Mouse (Mus musculus): ENCODE results near the gene Bicd2. TPM values are rescaled to one million over a fixed set of nuclear protein-coding genes. Genes with fewer than 3 reads are reported as not detected.

Bicd2 gene
- polyA plus RNA-seq (2015; fragmentation: Nextera tagmentation; extraction: Ambion mirVana): 24.8 and 26.7 TPM in 2 replicates

DNA sequence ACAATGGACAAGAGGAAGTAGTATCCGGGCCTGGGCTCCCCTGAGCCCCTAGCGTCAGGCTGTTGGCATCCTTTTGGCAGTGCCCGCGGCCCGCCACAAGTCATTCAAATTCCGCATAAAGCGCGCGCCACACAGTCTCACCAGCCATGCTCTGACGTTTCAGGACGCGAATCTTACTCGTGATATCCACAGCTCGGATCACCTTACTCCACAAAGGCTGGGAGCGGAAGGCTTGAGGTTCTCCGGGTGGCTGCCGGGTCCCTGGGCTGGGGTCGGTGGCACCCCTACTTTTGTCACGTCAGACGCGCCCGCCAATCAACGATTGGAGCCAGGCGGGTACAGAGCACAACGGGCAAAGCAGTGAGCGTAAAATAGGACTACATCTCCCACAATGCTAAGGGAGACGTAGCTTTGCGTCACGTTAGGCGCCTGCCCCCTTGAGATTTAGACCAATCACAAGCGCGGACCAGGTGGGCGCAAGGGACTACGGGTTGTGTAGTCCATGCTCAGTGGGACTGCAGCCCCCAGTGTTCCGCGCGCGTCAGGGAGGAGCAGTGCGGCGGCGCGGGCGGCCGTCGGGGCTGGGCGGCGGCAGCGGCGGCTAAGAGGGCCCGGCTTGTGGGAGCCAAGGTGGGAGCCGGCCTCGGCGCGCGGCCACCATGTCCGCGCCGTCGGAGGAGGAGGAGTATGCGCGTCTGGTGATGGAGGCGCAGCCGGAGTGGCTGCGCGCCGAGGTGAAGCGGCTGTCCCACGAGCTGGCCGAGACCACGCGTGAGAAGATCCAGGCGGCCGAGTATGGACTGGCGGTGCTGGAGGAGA lies at the start of gene Bicd2:
Gene Bicd2 (plus strand): TSS at position 574 of the 819 bp plus-strand sequence.
- WGBS: under 1% methylated on average over 73 of the region's 74 CpGs
- Histone ChIP-seq H3K4me2 (peak within 1 kb of the TSS; percentile 96), H3K4me3 (peak within 1 kb of the TSS; percentile 95), H3K27me3 (no peaks in the 10 kb centered on the region), H3K9me3 (replicated peaks) (no peaks in the 10 kb centered on the region), H3K9ac (peak within 1 kb of the TSS; percentile 95), H3K36me3 (ENCODE audit: poor library complexity, severe bottlenecking) (no peaks in the 10 kb centered on the region), H3K27ac (peak within 1 kb of the TSS; percentile 86), H3K4me1 (peaks cover 60% of the 10 kb centered on the region)
- peak; percentile 99 for ATAC-seq

DNA sequence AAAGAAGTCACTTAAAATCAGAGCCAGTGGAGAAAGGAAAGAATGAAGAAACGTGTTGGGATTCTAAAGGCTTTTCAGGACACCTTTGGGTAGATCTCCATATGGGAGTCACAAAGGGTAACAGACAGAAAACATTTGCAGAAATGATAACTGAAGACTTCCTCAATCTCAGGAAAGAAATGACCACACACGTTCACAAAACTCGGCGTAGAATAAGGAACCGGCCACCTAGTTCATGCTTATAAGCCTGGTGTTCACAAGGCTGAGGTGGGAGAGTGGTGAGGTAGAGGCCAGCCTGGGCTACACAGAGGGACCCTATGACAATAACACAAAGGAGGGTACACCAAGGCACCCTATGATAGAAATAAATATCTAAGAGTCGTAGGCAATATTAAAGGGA lies 49.4 kb upstream of the Bicd2 start:
- Histone ChIP-seq H3K27ac (no peak overlapping the region), H3K4me3 (no peak overlapping the region), H3K4me1 (no peaks in the 10 kb centered on the region), H3K9me3 (replicated peaks) (peaks cover 10% of the 10 kb centered on the region), H3K9ac (no peak overlapping the region), H3K36me3 (ENCODE audit: poor library complexity, severe bottlenecking) (peaks cover 33% of the 10 kb centered on the region), H3K27me3 (no peaks in the 10 kb centered on the region), H3K4me2 (no peak overlapping the region)
- 94% methylated on average over 6 of the region's 6 CpGs for WGBS
- no peak for ATAC-seq

DNA sequence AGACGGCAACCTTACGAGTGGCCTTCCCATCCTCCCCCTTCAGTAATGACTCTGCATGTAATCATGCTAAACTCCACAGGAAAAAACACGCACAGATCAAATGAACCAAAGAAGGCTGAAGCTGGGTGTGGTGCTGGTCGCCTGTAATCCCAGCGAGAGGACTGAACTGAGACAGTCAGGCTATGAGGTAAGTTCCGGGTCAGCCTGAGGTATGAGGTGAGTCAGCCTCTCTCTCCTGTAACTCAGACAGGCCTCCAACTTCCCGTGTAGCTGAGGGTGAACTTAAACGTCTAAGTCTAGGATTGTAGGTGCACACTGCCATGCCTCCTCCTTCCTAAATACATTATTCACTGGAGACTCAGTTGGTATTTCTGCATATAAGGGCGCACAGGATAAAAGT lies 47.3 kb upstream of the Bicd2 start:
- Histone ChIP-seq H3K4me1 (no peaks in the 10 kb centered on the region), H3K36me3 (ENCODE audit: poor library complexity, severe bottlenecking) (peaks cover 17% of the 10 kb centered on the region; the same call in 1 of the 2 replicates), H3K4me2 (no peak overlapping the region), H3K27ac (no peak overlapping the region), H3K9me3 (replicated peaks) (peaks cover 10% of the 10 kb centered on the region), H3K27me3 (no peaks in the 10 kb centered on the region), H3K9ac (no peak overlapping the region), H3K4me3 (no peak overlapping the region)
- ATAC-seq: no peak
- 79% methylated on average over 9 of the region's 9 CpGs for WGBS

DNA sequence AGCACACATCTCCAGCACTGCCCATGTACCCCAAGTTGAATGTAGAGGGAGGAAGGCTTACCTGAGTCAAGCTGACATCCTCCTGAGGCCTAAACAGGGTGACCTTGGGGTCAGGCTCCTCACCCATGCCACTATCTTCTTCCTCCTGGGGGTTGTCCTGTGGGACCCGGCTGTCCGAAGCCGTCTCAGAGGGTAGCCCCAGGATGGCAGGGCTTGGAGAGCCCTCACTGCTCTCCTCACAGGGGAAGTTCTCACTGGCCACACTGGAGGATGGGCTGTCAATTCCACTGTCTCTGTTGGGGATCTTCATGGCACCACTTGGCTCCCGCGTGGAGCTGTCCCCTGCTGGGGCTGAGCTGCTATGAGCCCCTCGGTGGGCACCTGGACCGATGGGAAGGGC lies 45.1 kb upstream of the Bicd2 start:
- 92% methylated on average over 7 of the region's 7 CpGs for WGBS
- Histone ChIP-seq H3K4me2 (no peak overlapping the region), H3K4me3 (no peak overlapping the region), H3K27me3 (no peaks in the 10 kb centered on the region), H3K4me1 (no peaks in the 10 kb centered on the region), H3K9ac (no peak overlapping the region), H3K36me3 (ENCODE audit: poor library complexity, severe bottlenecking) (peaks cover 17% of the 10 kb centered on the region; the same call in 1 of the 2 replicates), H3K9me3 (replicated peaks) (peaks cover 10% of the 10 kb centered on the region), H3K27ac (no peak overlapping the region)
- ATAC-seq: no peak

DNA sequence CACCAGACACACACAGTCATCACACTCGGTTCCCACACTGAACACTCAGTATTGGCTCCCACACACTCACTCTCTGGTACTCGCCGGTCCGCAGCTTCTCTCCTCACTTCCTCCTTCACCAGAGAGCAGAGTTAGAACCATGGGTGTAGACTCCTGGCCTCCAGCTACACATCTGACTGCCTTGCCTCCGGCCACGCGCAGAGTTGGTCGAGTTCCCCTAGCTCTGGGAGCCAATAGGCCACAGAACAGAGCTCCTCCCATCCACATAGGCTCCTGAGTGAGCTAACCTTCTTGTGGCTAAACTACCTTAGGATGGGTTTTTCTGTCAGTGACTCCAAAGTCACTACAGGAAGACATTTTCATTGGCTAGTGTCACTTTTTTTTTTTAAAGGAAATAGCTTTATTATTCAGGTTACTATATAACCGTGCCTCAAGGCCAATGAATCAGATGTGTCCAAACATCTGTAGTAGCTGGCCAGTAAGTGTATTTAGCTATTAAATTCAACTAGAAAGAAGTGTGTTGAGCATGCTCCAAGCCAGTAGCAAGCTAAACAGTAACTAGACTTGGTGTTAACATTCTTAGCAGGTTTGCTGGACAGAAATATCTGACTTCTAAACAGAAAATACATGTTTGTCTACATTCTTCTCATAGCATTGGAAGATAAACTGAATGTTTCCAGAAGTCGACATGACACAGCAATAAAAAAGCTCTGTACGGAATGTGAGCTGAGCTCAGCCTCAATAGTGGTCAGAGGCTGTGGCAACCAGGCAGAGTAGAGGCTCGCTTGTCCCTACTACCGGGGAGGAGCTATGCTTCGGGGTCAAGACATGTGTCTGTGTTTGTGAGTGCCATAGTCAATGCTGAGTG lies 42.6 kb upstream of the Bicd2 start:
- ATAC-seq: no peak
- no peak overlapping the region for H3K4me2 ChIP-seq
- no peak overlapping the region for H3K27ac ChIP-seq
- H3K36me3 ChIP-seq (ENCODE audit: poor library complexity, severe bottlenecking): 0 out of 2 replicates have a peak, but pooled peaks cover 8% of the 10 kb centered on the region
- no peaks in the 10 kb centered on the region for H3K4me1 ChIP-seq
- 91% methylated on average over 14 of the region's 14 CpGs for WGBS
- no peak overlapping the region for H3K9ac ChIP-seq
- H3K9me3 ChIP-seq (replicated peaks): no peaks in the 10 kb centered on the region
- no peak overlapping the region for H3K4me3 ChIP-seq
- H3K27me3 ChIP-seq: no peaks in the 10 kb centered on the region

DNA sequence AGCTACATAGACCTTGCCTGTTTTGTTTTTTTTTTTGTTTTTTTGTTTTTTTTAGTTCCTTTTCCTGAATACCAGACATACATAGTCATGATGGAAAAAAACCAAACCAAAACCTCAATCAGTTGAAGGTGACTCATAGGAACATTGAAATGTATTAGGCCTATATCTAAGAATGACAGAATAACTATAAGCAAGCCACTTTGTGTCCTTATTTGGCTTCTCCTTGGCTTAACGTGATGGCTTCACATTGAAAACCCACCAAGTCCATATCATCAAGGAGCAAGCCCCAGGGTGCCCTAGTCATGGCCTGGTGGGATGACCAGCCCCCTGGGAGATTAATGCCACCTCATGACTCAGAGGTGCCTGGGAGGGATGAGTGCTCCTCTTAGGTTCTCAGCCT lies 40.6 kb upstream of the Bicd2 start:
- H3K27ac ChIP-seq: no peak overlapping the region
- H3K4me3 ChIP-seq: no peak overlapping the region
- no peak overlapping the region for H3K4me2 ChIP-seq
- no peak for ATAC-seq
- WGBS: 76% methylated on average over 1 of the region's 1 CpGs
- 0 out of 2 replicates have a peak, but pooled peaks cover 8% of the 10 kb centered on the region for H3K36me3 ChIP-seq (ENCODE audit: poor library complexity, severe bottlenecking)
- H3K9me3 ChIP-seq (replicated peaks): no peaks in the 10 kb centered on the region
- H3K9ac ChIP-seq: no peak overlapping the region
- H3K27me3 ChIP-seq: no peaks in the 10 kb centered on the region
- no peaks in the 10 kb centered on the region for H3K4me1 ChIP-seq

DNA sequence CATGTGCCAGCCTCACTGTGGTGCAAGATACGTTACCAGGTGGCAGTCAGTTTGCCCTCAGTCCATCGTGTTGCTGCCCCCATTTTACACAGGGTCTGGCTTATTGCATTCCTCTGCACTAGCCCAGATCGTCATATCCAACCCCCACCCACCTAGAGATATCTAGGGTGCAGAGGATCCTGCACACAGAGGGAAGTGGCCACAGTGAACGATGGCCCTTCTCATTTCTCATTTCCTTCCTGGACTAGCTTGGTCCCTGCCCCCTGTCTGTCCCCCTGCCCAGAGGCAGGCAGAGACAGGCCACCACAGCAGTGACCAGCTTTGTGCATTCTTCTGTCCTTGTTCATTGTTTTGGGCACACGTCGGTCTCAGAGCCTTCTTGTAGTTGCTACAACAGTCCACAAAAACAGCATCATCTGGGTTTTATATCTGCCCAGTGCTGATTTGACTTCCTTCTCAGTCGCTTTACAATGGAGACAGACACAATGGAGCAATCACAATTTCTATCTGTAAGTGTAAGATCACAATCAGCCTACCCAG lies 34.5 kb upstream of the Bicd2 start:
- no peak overlapping the region for H3K4me2 ChIP-seq
- no peaks in the 10 kb centered on the region for H3K9me3 ChIP-seq (replicated peaks)
- no peak for ATAC-seq
- no peaks in the 10 kb centered on the region for H3K27me3 ChIP-seq
- no peak overlapping the region for H3K4me3 ChIP-seq
- 80% methylated on average over 7 of the region's 7 CpGs for WGBS
- no peak overlapping the region for H3K9ac ChIP-seq
- no peaks in the 10 kb centered on the region; the same call in 1 of the 2 replicates for H3K4me1 ChIP-seq
- H3K36me3 ChIP-seq (ENCODE audit: poor library complexity, severe bottlenecking): peaks cover 7% of the 10 kb centered on the region
- H3K27ac ChIP-seq: no peak overlapping the region

DNA sequence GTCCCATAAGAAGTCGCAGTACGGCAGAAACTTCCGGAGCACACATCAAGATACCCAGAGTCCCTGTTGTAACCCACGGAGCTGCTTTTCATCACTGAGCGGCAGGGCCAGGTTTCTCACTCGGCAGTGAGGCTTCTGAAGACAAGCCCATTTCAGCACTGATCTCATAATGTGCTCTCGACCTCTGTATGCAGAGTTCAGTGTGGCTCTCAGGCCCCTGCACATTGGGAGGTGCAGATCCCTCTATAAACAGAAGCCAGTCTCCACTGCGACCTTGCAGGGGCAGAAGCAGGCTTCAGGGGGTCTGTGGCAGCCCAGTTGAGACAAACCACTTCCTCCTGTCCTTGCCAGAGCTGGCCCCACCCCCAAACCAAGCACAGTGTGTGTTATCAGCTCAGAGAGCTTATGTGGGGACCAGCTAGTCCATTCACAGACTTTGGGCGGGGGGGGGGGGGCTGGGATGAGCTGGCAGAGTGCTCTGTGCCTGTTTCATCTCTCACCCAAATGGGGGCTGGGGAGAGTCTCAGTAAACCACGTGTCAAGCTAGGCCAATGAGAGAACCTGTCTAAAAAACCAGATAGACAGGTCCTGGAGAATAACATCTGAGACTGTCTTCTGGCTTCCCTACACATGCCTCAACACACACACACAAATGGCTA lies 33.9 kb upstream of the Bicd2 start:
- Histone ChIP-seq H3K4me2 (no peak overlapping the region), H3K4me3 (no peak overlapping the region), H3K9ac (no peak overlapping the region), H3K9me3 (replicated peaks) (no peaks in the 10 kb centered on the region), H3K36me3 (ENCODE audit: poor library complexity, severe bottlenecking) (peaks cover 7% of the 10 kb centered on the region), H3K27me3 (no peaks in the 10 kb centered on the region), H3K4me1 (no peaks in the 10 kb centered on the region; the same call in 1 of the 2 replicates), H3K27ac (no peak overlapping the region)
- WGBS: 45% methylated on average over 10 of the region's 10 CpGs
- peak; percentile 41; the same call in 1 of the 2 replicates for ATAC-seq

DNA sequence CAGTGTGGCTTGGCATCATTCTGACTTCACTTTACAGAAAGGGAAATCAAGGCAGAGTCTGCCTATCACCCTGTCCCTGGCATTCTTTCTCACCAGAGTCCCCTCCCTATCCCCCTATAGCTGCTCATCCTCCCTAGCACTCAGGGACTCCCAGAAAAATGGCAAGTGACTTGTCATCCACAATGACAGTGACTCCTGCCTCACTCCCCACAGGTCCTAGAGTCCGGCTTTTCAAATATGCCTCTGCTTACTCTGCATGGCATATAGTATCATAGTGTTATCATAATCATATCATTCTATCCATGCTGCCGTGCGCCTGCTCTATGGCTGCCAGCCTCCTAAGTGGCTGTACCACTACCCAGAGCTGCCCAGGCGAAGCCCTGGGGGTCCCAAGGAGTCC lies 33.2 kb upstream of the Bicd2 start:
- no peak overlapping the region for H3K27ac ChIP-seq
- 86% methylated on average over 4 of the region's 4 CpGs for WGBS

DNA sequence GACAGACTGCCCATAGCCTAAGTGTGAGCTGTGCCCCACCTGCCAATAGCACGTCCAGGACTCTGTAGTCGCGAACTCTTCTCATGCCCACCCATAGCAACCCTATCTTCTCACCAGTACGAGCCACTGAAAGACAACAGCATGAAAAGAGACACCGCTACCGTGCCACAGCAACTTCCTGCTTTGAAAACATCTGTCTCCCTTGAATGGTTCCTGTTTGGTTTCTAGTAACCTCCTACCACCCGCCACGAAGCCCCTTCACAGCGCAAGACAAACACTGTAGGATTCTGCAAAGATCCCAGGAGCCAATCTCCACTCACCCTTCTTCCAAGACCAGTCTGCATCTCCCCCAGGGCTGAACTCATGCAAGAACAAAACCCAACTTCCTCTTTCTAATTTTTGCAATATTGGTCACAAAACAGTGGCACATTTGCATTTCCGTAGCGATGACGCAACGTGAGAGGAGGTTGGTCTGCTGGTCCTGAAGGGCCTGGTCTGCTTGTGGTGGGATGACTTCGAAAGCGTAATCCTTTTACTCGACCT lies 32.5 kb upstream of the Bicd2 start:
- Histone ChIP-seq H3K4me1 (no peaks in the 10 kb centered on the region; the same call in 1 of the 2 replicates), H3K4me2 (no peak overlapping the region), H3K27me3 (no peaks in the 10 kb centered on the region; the same call in 1 of the 2 replicates), H3K27ac (no peak overlapping the region), H3K4me3 (no peak overlapping the region), H3K9ac (no peak overlapping the region), H3K36me3 (ENCODE audit: poor library complexity, severe bottlenecking) (peaks cover 7% of the 10 kb centered on the region), H3K9me3 (replicated peaks) (no peaks in the 10 kb centered on the region)
- 90% methylated on average over 16 of the region's 16 CpGs for WGBS
- no peak for ATAC-seq

More for the DNA sequence above, 33.2 kb upstream of the Bicd2 start:
- H3K4me1 ChIP-seq: no peaks in the 10 kb centered on the region; the same call in 1 of the 2 replicates
- H3K36me3 ChIP-seq (ENCODE audit: poor library complexity, severe bottlenecking): peaks cover 7% of the 10 kb centered on the region
- no peak overlapping the region for H3K9ac ChIP-seq
- no peaks in the 10 kb centered on the region for H3K9me3 ChIP-seq (replicated peaks)
- no peak overlapping the region for H3K4me3 ChIP-seq
- ATAC-seq: no peak
- no peaks in the 10 kb centered on the region for H3K27me3 ChIP-seq
- no peak overlapping the region for H3K4me2 ChIP-seq

DNA sequence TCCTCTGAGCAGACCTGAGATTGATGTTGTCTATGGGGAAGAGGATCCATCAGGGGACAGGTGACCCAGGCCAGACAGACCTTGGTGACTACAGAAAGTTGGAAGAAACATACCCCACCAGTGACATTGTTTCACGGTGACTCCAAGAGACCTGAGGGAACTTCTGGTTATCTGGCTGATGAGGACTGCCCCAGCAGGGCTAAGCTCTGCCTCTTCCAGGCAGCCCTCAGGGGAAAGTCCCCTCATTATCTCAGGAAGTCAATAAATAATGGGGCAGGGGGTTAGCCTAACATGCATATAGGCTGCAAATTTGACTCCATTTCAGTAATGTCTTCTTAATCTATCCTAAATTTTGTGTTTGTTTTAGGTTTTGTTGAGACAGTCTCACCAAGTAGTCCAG lies 31.9 kb upstream of the Bicd2 start:
- Histone ChIP-seq H3K4me3 (no peak overlapping the region), H3K27ac (no peak overlapping the region), H3K27me3 (peaks cover 4% of the 10 kb centered on the region; the same call in 1 of the 2 replicates), H3K9ac (no peak overlapping the region), H3K9me3 (replicated peaks) (no peaks in the 10 kb centered on the region), H3K36me3 (ENCODE audit: poor library complexity, severe bottlenecking) (peaks cover 11% of the 10 kb centered on the region), H3K4me2 (no peak overlapping the region), H3K4me1 (no peaks in the 10 kb centered on the region; the same call in 1 of the 2 replicates)
- 93% methylated on average over 1 of the region's 1 CpGs for WGBS
- no peak for ATAC-seq

Measured in forebrain, embryonic 13.5 days (tissue).